Mouse (Mus musculus): ENCODE measurements around the gene Ppid. TPM values are rescaled to one million over a fixed set of nuclear protein-coding genes. Genes with fewer than 3 reads are reported as not detected.
A peak's percentile ranks its signal among the peaks of the same experiment; 100 is the strongest.

Ppid gene
- total and polyA plus RNA-seq, 3 experiments: 32.6 to 235 (median 156) TPM

DNA sequence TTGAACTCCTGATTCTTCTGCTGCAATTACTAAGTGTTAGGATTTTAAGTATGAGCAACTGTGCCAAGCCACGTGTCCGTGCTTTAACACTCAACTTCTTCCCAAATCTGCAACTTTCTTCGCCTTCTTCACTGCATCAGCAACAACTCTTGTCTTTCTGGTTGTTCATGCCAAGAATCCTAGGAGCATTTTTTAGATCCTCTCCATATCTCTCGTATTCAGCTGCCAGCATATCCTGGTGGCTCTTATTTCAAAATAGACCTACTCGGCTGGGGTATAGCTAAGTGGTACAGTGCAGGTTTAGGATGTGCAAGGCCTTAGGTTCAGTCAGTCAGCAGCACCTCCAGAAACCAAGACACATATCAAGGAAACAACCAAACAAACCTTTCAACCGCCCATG, 13.5 kb upstream of the Ppid start:
- ATAC-seq (ENCODE audit: extremely low read depth, insufficient number of reproducible peaks, low FRiP score, poor library complexity, severe bottlenecking) (no peak), DNase-seq (ENCODE audit: low spot score) (no peak)
- Histone ChIP-seq H3K27me3 (ENCODE audit: insufficient read depth, low read length) (no peaks in the 10 kb centered on the region), H3K9me3 (replicated peaks) (no peaks in the 10 kb centered on the region), H3K4me1 (ENCODE audit: insufficient read depth, low read depth, low read length) (peaks cover 57% of the 10 kb centered on the region), H3K4me3 (ENCODE audit: low read depth, low read length) (no peak overlapping the region), H3K36me3 (replicated peaks) (no peaks in the 10 kb centered on the region)
- no peak for TF ChIP-seq GATA1 (IDR thresholded peaks at IDR 0.05; ENCODE audit: borderline replicate concordance, low read length)
- TF ChIP-seq CTCF (IDR thresholded peaks at IDR 0.05; ENCODE audit: low read depth, low read length): no peak
- no peak for TF ChIP-seq POLR2AphosphoS5 (IDR thresholded peaks at IDR 0.05; ENCODE audit: insufficient replicate concordance, low read depth, low read length)
- no peak for TF ChIP-seq GATA2 (IDR thresholded peaks at IDR 0.05; ENCODE audit: borderline replicate concordance, low read depth, low read length)
- TF ChIP-seq TAL1 (conservative IDR thresholded peaks at IDR 0.05; ENCODE audit: low read depth, low read length): no peak

DNA sequence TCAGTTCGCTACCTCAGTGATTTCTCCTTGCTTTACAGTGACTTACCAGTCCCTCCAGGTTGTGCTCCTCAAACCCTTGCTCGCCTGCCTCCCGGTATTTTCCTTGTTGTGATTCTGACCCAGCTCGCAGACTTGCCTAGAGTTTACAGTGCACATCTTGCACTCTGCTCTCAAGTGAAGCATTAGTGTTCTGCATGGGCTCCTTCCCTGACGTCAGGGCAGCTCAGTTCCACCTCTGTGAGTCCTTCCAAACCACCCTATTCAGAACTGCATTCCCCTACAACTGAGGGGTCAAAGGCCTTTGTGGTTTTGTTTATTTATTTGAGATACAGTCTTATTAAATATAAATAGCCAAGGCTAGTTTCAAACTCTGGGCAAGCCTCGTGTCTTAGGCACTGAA, 13.0 kb upstream of the Ppid start:
- H3K27me3 ChIP-seq (ENCODE audit: insufficient read depth, low read length): peaks cover 2% of the 10 kb centered on the region; the same call in 1 of the 2 replicates
- H3K4me3 ChIP-seq (ENCODE audit: low read depth, low read length): no peak overlapping the region
- no peak for ATAC-seq (ENCODE audit: extremely low read depth, insufficient number of reproducible peaks, low FRiP score, poor library complexity, severe bottlenecking)
- H3K4me1 ChIP-seq (ENCODE audit: insufficient read depth, low read depth, low read length): peaks cover 57% of the 10 kb centered on the region
- no peak for DNase-seq (ENCODE audit: low spot score)
- no peaks in the 10 kb centered on the region for H3K36me3 ChIP-seq (replicated peaks)
- no peak for TF ChIP-seq POLR2AphosphoS5 (IDR thresholded peaks at IDR 0.05; ENCODE audit: insufficient replicate concordance, low read depth, low read length)
- no peak for TF ChIP-seq TAL1 (conservative IDR thresholded peaks at IDR 0.05; ENCODE audit: low read depth, low read length)
- TF ChIP-seq GATA2 (IDR thresholded peaks at IDR 0.05; ENCODE audit: borderline replicate concordance, low read depth, low read length): no peak
- no peak for TF ChIP-seq GATA1 (IDR thresholded peaks at IDR 0.05; ENCODE audit: borderline replicate concordance, low read length)
- TF ChIP-seq CTCF (IDR thresholded peaks at IDR 0.05; ENCODE audit: low read depth, low read length): no peak
- H3K9me3 ChIP-seq (replicated peaks): no peaks in the 10 kb centered on the region

DNA sequence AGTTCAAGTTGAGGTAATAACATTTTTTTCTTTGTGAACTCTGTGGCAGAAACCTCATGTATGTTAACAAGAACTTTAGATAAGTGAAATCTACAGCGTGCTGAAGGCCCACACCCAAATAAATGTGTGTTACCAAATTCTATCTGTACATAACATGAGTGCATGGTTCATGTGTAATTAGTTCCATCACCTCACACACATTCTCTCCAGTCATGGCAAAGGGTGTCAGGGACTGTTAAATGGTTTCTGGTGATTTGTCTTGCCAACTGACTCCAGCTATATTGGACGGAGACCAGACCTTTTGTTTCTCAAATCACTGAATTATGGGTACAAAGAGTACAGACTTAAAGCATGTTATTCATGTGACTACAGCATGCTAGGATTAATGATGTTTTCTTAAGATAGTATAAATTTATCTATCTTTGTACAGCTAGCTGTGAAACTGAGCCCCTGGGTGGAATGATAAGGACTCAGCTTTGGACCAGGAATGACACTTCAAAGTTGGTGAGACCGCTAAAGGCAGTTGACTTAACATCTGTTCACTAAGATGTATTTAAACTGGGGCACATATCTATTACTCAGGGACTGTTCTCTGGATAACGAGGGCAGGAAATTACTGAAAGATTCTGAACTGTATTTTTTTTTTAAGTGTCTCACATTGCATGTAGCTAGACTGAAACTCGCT, 11.1 kb upstream of the Ppid start:
- ATAC-seq (ENCODE audit: extremely low read depth, insufficient number of reproducible peaks, low FRiP score, poor library complexity, severe bottlenecking) (peak; percentile 96), DNase-seq (ENCODE audit: low spot score) (no peak)
- peaks cover 62% of the 10 kb centered on the region for H3K4me1 ChIP-seq (ENCODE audit: insufficient read depth, low read depth, low read length)

DNA sequence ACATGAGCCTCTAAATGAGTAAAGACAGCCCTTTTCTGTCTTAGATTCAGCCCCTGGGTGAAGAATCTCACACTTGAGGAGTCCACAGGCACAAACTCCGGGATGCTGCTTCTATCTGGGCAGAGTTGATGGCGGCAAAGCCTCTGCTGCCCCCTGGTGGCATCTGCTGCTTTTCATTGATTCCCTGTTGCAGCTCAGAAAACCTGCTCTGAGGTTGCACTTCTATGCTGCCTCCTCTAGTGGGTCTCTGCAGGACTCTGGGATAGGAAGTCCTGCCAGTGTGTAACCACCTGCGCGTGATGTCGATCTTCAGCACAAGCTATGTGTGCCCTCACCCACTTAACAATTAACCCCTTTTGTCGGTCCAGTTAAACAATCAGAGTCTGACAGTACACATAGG, 4.3 kb upstream of the Ppid start:
- Histone ChIP-seq H3K4me1 (ENCODE audit: insufficient read depth, low read depth, low read length) (peaks cover 40% of the 10 kb centered on the region), H3K9me3 (replicated peaks) (no peaks in the 10 kb centered on the region), H3K36me3 (replicated peaks) (no peaks in the 10 kb centered on the region), H3K27me3 (ENCODE audit: insufficient read depth, low read length) (peaks cover 2% of the 10 kb centered on the region; the same call in 1 of the 2 replicates), H3K4me3 (ENCODE audit: low read depth, low read length) (no peak overlapping the region; the same call in 1 of the 2 replicates)
- peak; percentile 82 for TF ChIP-seq CTCF (IDR thresholded peaks at IDR 0.05; ENCODE audit: low read depth, low read length)
- no peak for TF ChIP-seq TAL1 (conservative IDR thresholded peaks at IDR 0.05; ENCODE audit: low read depth, low read length)
- TF ChIP-seq POLR2AphosphoS5 (IDR thresholded peaks at IDR 0.05; ENCODE audit: insufficient replicate concordance, low read depth, low read length): no peak
- no peak for TF ChIP-seq GATA2 (IDR thresholded peaks at IDR 0.05; ENCODE audit: borderline replicate concordance, low read depth, low read length)
- ATAC-seq (ENCODE audit: extremely low read depth, insufficient number of reproducible peaks, low FRiP score, poor library complexity, severe bottlenecking) (peak; percentile 67), DNase-seq (ENCODE audit: low spot score) (peak; percentile 58)

More for the DNA sequence above, 11.1 kb upstream of the Ppid start:
- no peaks in the 10 kb centered on the region for H3K9me3 ChIP-seq (replicated peaks)
- TF ChIP-seq POLR2AphosphoS5 (IDR thresholded peaks at IDR 0.05; ENCODE audit: insufficient replicate concordance, low read depth, low read length) (no peak), TAL1 (conservative IDR thresholded peaks at IDR 0.05; ENCODE audit: low read depth, low read length) (peak; percentile 95)
- H3K27me3 ChIP-seq (ENCODE audit: insufficient read depth, low read length): peaks cover 2% of the 10 kb centered on the region; the same call in 1 of the 2 replicates
- H3K36me3 ChIP-seq (replicated peaks): no peaks in the 10 kb centered on the region
- no peak overlapping the region for H3K4me3 ChIP-seq (ENCODE audit: low read depth, low read length)

DNA sequence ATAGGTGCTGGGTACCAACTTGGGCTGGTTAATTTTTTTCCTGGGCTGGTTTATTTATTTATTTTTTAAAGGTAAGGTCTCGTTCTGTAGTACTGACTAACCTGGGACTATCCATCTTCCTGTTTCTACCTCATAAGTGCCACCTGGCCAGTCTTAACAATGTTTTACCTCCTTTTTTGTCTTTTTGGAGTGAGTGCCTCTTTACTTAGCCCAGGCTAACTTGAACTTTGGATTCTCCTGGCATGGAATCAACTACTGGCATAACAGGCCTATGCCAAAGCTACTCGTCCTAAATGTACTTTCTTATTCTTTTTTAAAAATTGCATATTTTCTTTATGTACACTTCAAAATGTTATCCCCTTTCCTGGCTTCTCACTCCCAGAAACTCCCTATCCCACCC, 1.5 kb upstream of the Ppid start:
- DNase-seq (ENCODE audit: low spot score): no peak
- H3K9me3 ChIP-seq (replicated peaks): no peaks in the 10 kb centered on the region
- TF ChIP-seq GATA2 (IDR thresholded peaks at IDR 0.05; ENCODE audit: borderline replicate concordance, low read depth, low read length) (no peak), CTCF (IDR thresholded peaks at IDR 0.05; ENCODE audit: low read depth, low read length) (no peak), TAL1 (conservative IDR thresholded peaks at IDR 0.05; ENCODE audit: low read depth, low read length) (no peak), POLR2AphosphoS5 (IDR thresholded peaks at IDR 0.05; ENCODE audit: insufficient replicate concordance, low read depth, low read length) (no peak), GATA1 (IDR thresholded peaks at IDR 0.05; ENCODE audit: borderline replicate concordance, low read length) (no peak)
- H3K27me3 ChIP-seq (ENCODE audit: insufficient read depth, low read length): no peaks in the 10 kb centered on the region
- ATAC-seq (ENCODE audit: extremely low read depth, insufficient number of reproducible peaks, low FRiP score, poor library complexity, severe bottlenecking): no peak
- peaks cover 37% of the 10 kb centered on the region for H3K4me1 ChIP-seq (ENCODE audit: insufficient read depth, low read depth, low read length)
- no peak overlapping the region for H3K4me3 ChIP-seq (ENCODE audit: low read depth, low read length)
- H3K36me3 ChIP-seq (replicated peaks): peaks cover 18% of the 10 kb centered on the region

DNA sequence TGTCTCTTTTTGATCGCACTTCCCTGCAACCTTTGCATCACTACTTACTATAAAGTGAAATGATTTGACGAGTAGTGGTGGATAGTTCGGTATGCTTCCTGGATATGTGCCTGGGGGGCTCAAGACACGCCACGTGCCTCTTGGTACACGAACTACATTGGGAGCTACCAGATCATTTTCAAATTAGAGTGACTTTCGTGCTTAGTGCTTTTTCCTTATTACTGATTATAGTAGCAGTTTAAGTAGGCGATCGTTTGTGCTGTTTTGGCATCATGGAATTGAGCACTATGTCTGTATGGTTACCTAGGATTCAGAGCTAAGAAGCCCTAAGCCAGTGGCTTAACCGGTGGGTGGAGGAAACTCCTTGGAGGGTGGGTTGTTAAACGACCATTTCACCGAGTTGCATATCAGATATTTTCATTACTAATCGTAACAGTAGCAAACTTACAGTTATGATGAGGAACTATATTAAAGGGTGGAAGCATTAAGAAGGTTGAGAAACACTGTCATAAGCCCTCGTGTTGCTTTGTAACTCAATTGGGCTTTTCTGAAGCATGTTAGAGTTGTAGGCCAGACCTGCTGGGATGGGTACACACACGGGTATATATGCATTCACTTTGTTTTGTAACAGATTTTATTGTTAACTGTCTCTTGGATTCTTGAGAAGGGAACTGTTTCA, 790 bp downstream of the Ppid start:
- Histone ChIP-seq H3K36me3 (replicated peaks) (peaks cover 40% of the 10 kb centered on the region), H3K27me3 (ENCODE audit: insufficient read depth, low read length) (no peaks in the 10 kb centered on the region), H3K4me3 (ENCODE audit: low read depth, low read length) (peak overlapping the region; percentile 91), H3K9me3 (replicated peaks) (no peaks in the 10 kb centered on the region), H3K4me1 (ENCODE audit: insufficient read depth, low read depth, low read length) (peaks cover 45% of the 10 kb centered on the region)
- DNase-seq (ENCODE audit: low spot score): no peak
- TF ChIP-seq GATA1 (IDR thresholded peaks at IDR 0.05; ENCODE audit: borderline replicate concordance, low read length): no peak
- TF ChIP-seq GATA2 (IDR thresholded peaks at IDR 0.05; ENCODE audit: borderline replicate concordance, low read depth, low read length): no peak
- no peak for TF ChIP-seq TAL1 (conservative IDR thresholded peaks at IDR 0.05; ENCODE audit: low read depth, low read length)
- TF ChIP-seq POLR2AphosphoS5 (IDR thresholded peaks at IDR 0.05; ENCODE audit: insufficient replicate concordance, low read depth, low read length): no peak
- no peak for TF ChIP-seq CTCF (IDR thresholded peaks at IDR 0.05; ENCODE audit: low read depth, low read length)
- no peak for ATAC-seq (ENCODE audit: extremely low read depth, insufficient number of reproducible peaks, low FRiP score, poor library complexity, severe bottlenecking)
